Mouse (Mus musculus): Measurements from ENCODE around the gene Npb. TPM values are rescaled to one million over a fixed set of nuclear protein-coding genes. Genes with fewer than 3 reads are reported as not detected.

The Npb gene
- polyA plus RNA-seq, 1 experiment from 2014 or later: 22.2 TPM

- H3K4me2 ChIP-seq (ENCODE audit: low read depth, low read length): peak overlapping the region; percentile 84
- peak overlapping the region; percentile 98 for H3K9ac ChIP-seq (replicated peaks)
- ATAC-seq (no peak), DNase-seq (peak; percentile 27)
- H3K4me3 ChIP-seq (ENCODE audit: low read depth, low read length): peak overlapping the region; percentile 96
- H3K36me3 ChIP-seq (replicated peaks; ENCODE audit: insufficient read depth, low read length): peaks cover 12% of the 10 kb centered on the region
- no peaks in the 10 kb centered on the region for H3K27me3 ChIP-seq (ENCODE audit: insufficient read depth, low read length)
- WGBS (ENCODE audit: insufficient replicate concordance): 79% methylated on average over 23 of the region's 23 CpGs
- TF ChIP-seq CTCF (IDR thresholded peaks at IDR 0.05; ENCODE audit: low read depth) (no peak), EP300 (IDR thresholded peaks at IDR 0.05; ENCODE audit: low read depth) (no peak)
- peak overlapping the region; percentile 99 for H3K27ac ChIP-seq (ENCODE audit: low read depth)
- H3K9me3 ChIP-seq (ENCODE audit: low read length): no peaks in the 10 kb centered on the region
- H3K4me1 ChIP-seq (ENCODE audit: insufficient read depth): peaks cover 74% of the 10 kb centered on the region
Observed at GRCm38 (mm10) chr11:120628601-120629340, 20.5 kb downstream of the Npb start.

GRCm38 (mm10) chr11:120629341-120629730, 21.1 kb downstream of the Npb start:
- H3K4me2 ChIP-seq (ENCODE audit: low read depth, low read length): peak overlapping the region; percentile 84
- peak overlapping the region; percentile 99 for H3K27ac ChIP-seq (ENCODE audit: low read depth)
- H3K27me3 ChIP-seq (ENCODE audit: insufficient read depth, low read length): no peaks in the 10 kb centered on the region
- H3K4me3 ChIP-seq (ENCODE audit: low read depth, low read length): peak overlapping the region; percentile 96
- ATAC-seq (no peak), DNase-seq (peak; percentile 81)
- WGBS (ENCODE audit: insufficient replicate concordance): 31% methylated on average over 23 of the region's 23 CpGs
- H3K9me3 ChIP-seq (ENCODE audit: low read length): no peaks in the 10 kb centered on the region
- H3K4me1 ChIP-seq (ENCODE audit: insufficient read depth): peaks cover 75% of the 10 kb centered on the region
- TF ChIP-seq EP300 (IDR thresholded peaks at IDR 0.05; ENCODE audit: low read depth) (no peak), CTCF (IDR thresholded peaks at IDR 0.05; ENCODE audit: low read depth) (no peak)
- H3K36me3 ChIP-seq (replicated peaks; ENCODE audit: insufficient read depth, low read length): peaks cover 12% of the 10 kb centered on the region
- peak overlapping the region; percentile 98 for H3K9ac ChIP-seq (replicated peaks)

GRCm38 (mm10) chr11:120629911-120630310, 21.6 kb downstream of the Npb start:
- H3K9ac ChIP-seq (replicated peaks): peak overlapping the region; percentile 98
- peaks cover 12% of the 10 kb centered on the region for H3K36me3 ChIP-seq (replicated peaks; ENCODE audit: insufficient read depth, low read length)
- peak overlapping the region; percentile 84 for H3K4me2 ChIP-seq (ENCODE audit: low read depth, low read length)
- TF ChIP-seq CTCF (IDR thresholded peaks at IDR 0.05; ENCODE audit: low read depth) (no peak), EP300 (IDR thresholded peaks at IDR 0.05; ENCODE audit: low read depth) (no peak)
- WGBS (ENCODE audit: insufficient replicate concordance): 9% methylated on average over 7 of the region's 7 CpGs
- H3K9me3 ChIP-seq (ENCODE audit: low read length): no peaks in the 10 kb centered on the region
- peak overlapping the region; percentile 96 for H3K4me3 ChIP-seq (ENCODE audit: low read depth, low read length)
- no peaks in the 10 kb centered on the region for H3K27me3 ChIP-seq (ENCODE audit: insufficient read depth, low read length)
- ATAC-seq (peak; percentile 28), DNase-seq (peak; percentile 85)
- peak overlapping the region; percentile 99 for H3K27ac ChIP-seq (ENCODE audit: low read depth)
- H3K4me1 ChIP-seq (ENCODE audit: insufficient read depth): peaks cover 77% of the 10 kb centered on the region

- Histone ChIP-seq H3K27me3 (ENCODE audit: insufficient read depth, low read length) (no peaks in the 10 kb centered on the region), H3K9me3 (ENCODE audit: low read length) (no peaks in the 10 kb centered on the region), H3K9ac (replicated peaks) (peak overlapping the region; percentile 98), H3K4me1 (ENCODE audit: insufficient read depth) (peaks cover 72% of the 10 kb centered on the region), H3K4me2 (ENCODE audit: low read depth, low read length) (peak overlapping the region; percentile 84), H3K27ac (ENCODE audit: low read depth) (peak overlapping the region; percentile 99), H3K36me3 (replicated peaks; ENCODE audit: insufficient read depth, low read length) (peaks cover 12% of the 10 kb centered on the region), H3K4me3 (ENCODE audit: low read depth, low read length) (peak overlapping the region; percentile 96)
- ATAC-seq (peak; percentile 67), DNase-seq (peak; percentile 88)
- 16% methylated on average over 5 of the region's 5 CpGs for WGBS (ENCODE audit: insufficient replicate concordance)
- TF ChIP-seq CTCF (IDR thresholded peaks at IDR 0.05; ENCODE audit: low read depth) (no peak), EP300 (IDR thresholded peaks at IDR 0.05; ENCODE audit: low read depth) (peak; percentile 70; the same call in 1 of the 2 replicates)
Observed at GRCm38 (mm10) chr11:120630401-120630871, 22.2 kb downstream of the Npb start.

GRCm38 (mm10) chr11:120630881-120631725, 22.8 kb downstream of the Npb start:
- H3K4me2 ChIP-seq (ENCODE audit: low read depth, low read length): peak overlapping the region; percentile 84
- no peaks in the 10 kb centered on the region for H3K9me3 ChIP-seq (ENCODE audit: low read length)
- H3K4me1 ChIP-seq (ENCODE audit: insufficient read depth): peaks cover 66% of the 10 kb centered on the region
- peak overlapping the region; percentile 96 for H3K4me3 ChIP-seq (ENCODE audit: low read depth, low read length)
- DNase-seq (no peak), ATAC-seq (no peak)
- no peak for TF ChIP-seq CTCF (IDR thresholded peaks at IDR 0.05; ENCODE audit: low read depth)
- no peak for TF ChIP-seq EP300 (IDR thresholded peaks at IDR 0.05; ENCODE audit: low read depth)
- 3% methylated on average over 7 of the region's 7 CpGs for WGBS (ENCODE audit: insufficient replicate concordance)
- peak overlapping the region; percentile 98 for H3K9ac ChIP-seq (replicated peaks)
- no peaks in the 10 kb centered on the region for H3K27me3 ChIP-seq (ENCODE audit: insufficient read depth, low read length)
- H3K27ac ChIP-seq (ENCODE audit: low read depth): peak overlapping the region; percentile 99
- peaks cover 12% of the 10 kb centered on the region for H3K36me3 ChIP-seq (replicated peaks; ENCODE audit: insufficient read depth, low read length)

Measured in liver, postnatal 0 days (tissue).